Mouse (Mus musculus): ENCODE data around the gene Dock4.

Dock4 gene

GRCm38 (mm10) chr12:40767258-40767816 is 321.6 kb downstream of the Dock4 start:
- no peak for DNase-seq (ENCODE audit: low read depth)

GRCm38 (mm10) chr12:40773091-40773490 is 327.3 kb downstream of the Dock4 start:
- no peak for DNase-seq (ENCODE audit: low read depth)

- DNase-seq (ENCODE audit: low read depth): no peak
Observed at GRCm38 (mm10) chr12:40781554-40781953, 335.8 kb downstream of the Dock4 start.

GRCm38 (mm10) chr12:40788621-40789111 is 342.9 kb downstream of the Dock4 start:
- DNase-seq (ENCODE audit: low read depth): peak; percentile 79

GRCm38 (mm10) chr12:40789379-40790361 is 343.9 kb downstream of the Dock4 start:
- DNase-seq (ENCODE audit: low read depth): no peak

GRCm38 (mm10) chr12:40791221-40791620 is 345.5 kb downstream of the Dock4 start:
- DNase-seq (ENCODE audit: low read depth): no peak

GRCm38 (mm10) chr12:40792184-40792650 is 346.5 kb downstream of the Dock4 start:
- no peak for DNase-seq (ENCODE audit: low read depth)

GRCm38 (mm10) chr12:40794066-40794465 is 348.3 kb downstream of the Dock4 start:
- no peak for DNase-seq (ENCODE audit: low read depth)

GRCm38 (mm10) chr12:40794756-40795155 is 349.0 kb downstream of the Dock4 start:
- DNase-seq (ENCODE audit: low read depth): no peak

GRCm38 (mm10) chr12:40795768-40796167 is 350.0 kb downstream of the Dock4 start:
- DNase-seq (ENCODE audit: low read depth): no peak

- DNase-seq (ENCODE audit: low read depth): no peak
Observed at GRCm38 (mm10) chr12:40796813-40797491, 351.2 kb downstream of the Dock4 start.

- no peak for DNase-seq (ENCODE audit: low read depth)
Observed at GRCm38 (mm10) chr12:40797561-40798343, 352.0 kb downstream of the Dock4 start.

- no peak for DNase-seq (ENCODE audit: low read depth)
Observed at GRCm38 (mm10) chr12:40798344-40799017, 352.7 kb downstream of the Dock4 start.

GRCm38 (mm10) chr12:40801456-40801855 is 355.7 kb downstream of the Dock4 start:
- no peak for DNase-seq (ENCODE audit: low read depth)

- peak; percentile 3 for DNase-seq (ENCODE audit: low read depth)
Observed at GRCm38 (mm10) chr12:40805257-40805656, 359.5 kb downstream of the Dock4 start.

- no peak for DNase-seq (ENCODE audit: low read depth)
Observed at GRCm38 (mm10) chr12:40807916-40808315, 362.2 kb downstream of the Dock4 start.

- no peak for DNase-seq (ENCODE audit: low read depth)
Observed at GRCm38 (mm10) chr12:40813474-40813873, 367.7 kb downstream of the Dock4 start.

GRCm38 (mm10) chr12:40814659-40815363 is 369.1 kb downstream of the Dock4 start:
- DNase-seq (ENCODE audit: low read depth): peak; percentile 44

GRCm38 (mm10) chr12:40818046-40818708 is 372.4 kb downstream of the Dock4 start:
- no peak for DNase-seq (ENCODE audit: low read depth)

GRCm38 (mm10) chr12:40823631-40824030 is 377.9 kb downstream of the Dock4 start:
- DNase-seq (ENCODE audit: low read depth): no peak

Data from 416B (cell line).